Mouse (Mus musculus): ENCODE measurements around the gene Sox4. TPM values are rescaled to one million over a fixed set of nuclear protein-coding genes. Genes with fewer than 3 reads are reported as not detected.

Sox4 gene
- polyA plus RNA-seq, 1 experiment from 2014 or later = 3.6 TPM

DNA sequence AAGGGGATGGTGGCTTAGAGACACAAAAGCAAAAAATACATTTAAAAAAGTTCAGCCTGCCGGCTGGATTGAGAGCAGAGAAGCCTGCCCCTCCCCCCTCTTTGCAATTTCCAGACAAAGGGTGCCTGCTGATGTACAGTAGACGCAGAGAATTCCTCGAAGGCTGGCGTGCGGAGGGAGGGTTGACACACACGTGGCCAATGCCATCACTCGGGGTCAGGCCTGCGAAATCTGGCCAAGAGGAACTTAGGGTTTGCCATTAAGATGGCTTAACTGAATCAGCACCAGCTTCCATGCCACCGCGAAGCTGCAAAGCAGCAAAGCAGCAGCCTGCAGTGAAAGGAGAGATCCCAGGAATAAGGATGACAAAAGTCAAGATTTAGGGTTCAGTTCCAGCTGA lies 5.0 kb downstream of the Sox4 start:
- H3K9me3 ChIP-seq (ENCODE audit: low read length) = no peaks in the 10 kb centered on the region
- no peak overlapping the region for H3K4me3 ChIP-seq (ENCODE audit: low read depth, low read length)
- H3K27ac ChIP-seq (ENCODE audit: low read depth) = no peak overlapping the region
- H3K4me1 ChIP-seq (ENCODE audit: insufficient read depth) = peaks cover 12% of the 10 kb centered on the region
- H3K27me3 ChIP-seq (ENCODE audit: insufficient read depth, low read length) = peaks cover 33% of the 10 kb centered on the region
- no peak overlapping the region for H3K9ac ChIP-seq (replicated peaks)
- DNase-seq = no peak
- no peaks in the 10 kb centered on the region for H3K36me3 ChIP-seq (replicated peaks; ENCODE audit: insufficient read depth, low read length)
- no peak for ATAC-seq
- H3K4me2 ChIP-seq (ENCODE audit: low read depth, low read length) = no peak overlapping the region
- WGBS (ENCODE audit: insufficient replicate concordance) = 22% methylated on average over 10 of the region's 10 CpGs
- TF ChIP-seq CTCF (IDR thresholded peaks at IDR 0.05; ENCODE audit: low read depth) (no peak), EP300 (IDR thresholded peaks at IDR 0.05; ENCODE audit: low read depth) (no peak)

DNA sequence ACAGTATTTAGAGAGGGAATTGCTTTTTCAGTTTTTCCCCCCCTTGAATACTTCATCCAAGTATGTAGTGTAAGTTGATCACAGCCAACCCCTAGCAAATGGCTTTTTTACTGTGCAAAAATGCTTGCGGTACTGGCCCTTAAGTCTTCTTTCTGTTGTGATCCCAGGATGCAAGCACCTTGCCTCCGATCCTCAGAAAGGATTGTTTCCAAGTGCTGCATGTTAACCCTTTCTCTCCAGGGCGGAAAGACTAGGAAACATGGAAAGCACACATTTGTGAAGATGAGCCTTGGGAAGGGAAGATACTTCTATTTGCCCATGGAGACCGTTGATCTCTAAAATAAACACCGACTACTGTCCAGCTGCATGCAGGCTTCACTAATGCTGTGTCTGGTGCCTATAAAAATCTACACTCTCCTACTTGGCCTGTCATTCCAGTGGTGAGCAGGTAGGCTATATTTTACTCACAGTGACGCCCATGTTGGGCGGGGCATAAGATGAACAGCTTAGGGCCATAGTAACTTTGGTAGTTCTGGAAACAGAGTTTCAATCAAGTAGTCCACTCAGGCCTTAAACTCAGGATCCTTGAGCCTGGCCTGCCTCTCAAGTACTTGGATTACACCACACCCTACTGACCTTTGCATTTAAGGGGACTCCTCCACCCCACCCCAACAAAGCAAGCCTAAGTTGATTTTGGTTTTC lies 5.6 kb downstream of the Sox4 start:
- Histone ChIP-seq H3K27ac (ENCODE audit: low read depth) (no peak overlapping the region), H3K36me3 (replicated peaks; ENCODE audit: insufficient read depth, low read length) (no peaks in the 10 kb centered on the region), H3K9me3 (ENCODE audit: low read length) (no peaks in the 10 kb centered on the region), H3K9ac (replicated peaks) (no peak overlapping the region), H3K27me3 (ENCODE audit: insufficient read depth, low read length) (peaks cover 33% of the 10 kb centered on the region), H3K4me1 (ENCODE audit: insufficient read depth) (peaks cover 12% of the 10 kb centered on the region), H3K4me2 (ENCODE audit: low read depth, low read length) (no peak overlapping the region), H3K4me3 (ENCODE audit: low read depth, low read length) (no peak overlapping the region)
- DNase-seq (no peak), ATAC-seq (no peak)
- TF ChIP-seq CTCF (IDR thresholded peaks at IDR 0.05; ENCODE audit: low read depth) (no peak), EP300 (IDR thresholded peaks at IDR 0.05; ENCODE audit: low read depth) (no peak)
- WGBS (ENCODE audit: insufficient replicate concordance) = 61% methylated on average over 7 of the region's 7 CpGs

DNA sequence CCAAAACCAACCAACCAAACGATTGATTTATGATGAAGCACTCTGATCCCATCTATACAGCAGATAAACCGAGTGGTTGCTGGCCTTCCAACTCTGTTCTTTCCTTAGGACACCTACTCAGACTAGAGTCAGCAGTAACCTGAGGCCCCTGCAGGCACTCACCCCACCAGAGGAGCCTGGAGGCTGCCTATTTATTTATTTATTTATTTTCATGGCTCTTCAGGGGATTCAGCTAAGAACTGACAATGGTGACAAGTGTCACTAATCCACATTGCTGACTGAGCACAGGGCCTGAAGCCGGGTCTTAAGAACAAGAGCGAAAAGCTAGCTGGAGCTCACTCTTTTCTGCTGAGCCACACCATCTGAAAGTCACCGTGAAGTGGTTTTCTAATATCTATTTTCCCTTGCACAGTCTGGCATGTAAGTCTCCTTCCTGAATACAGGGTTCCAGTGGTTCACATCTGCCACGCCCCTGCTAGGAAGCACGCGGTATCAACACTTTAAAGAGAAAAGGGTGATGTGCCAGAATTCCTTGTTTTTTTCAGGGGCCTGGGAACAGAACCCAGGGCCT lies 6.9 kb downstream of the Sox4 start:
- Histone ChIP-seq H3K36me3 (replicated peaks; ENCODE audit: insufficient read depth, low read length) (no peaks in the 10 kb centered on the region), H3K4me1 (ENCODE audit: insufficient read depth) (peaks cover 6% of the 10 kb centered on the region), H3K27me3 (ENCODE audit: insufficient read depth, low read length) (peaks cover 21% of the 10 kb centered on the region), H3K9me3 (ENCODE audit: low read length) (no peaks in the 10 kb centered on the region), H3K9ac (replicated peaks) (no peak overlapping the region), H3K4me2 (ENCODE audit: low read depth, low read length) (no peak overlapping the region), H3K4me3 (ENCODE audit: low read depth, low read length) (no peak overlapping the region), H3K27ac (ENCODE audit: low read depth) (no peak overlapping the region)
- ATAC-seq (no peak), DNase-seq (no peak)
- 42% methylated on average over 8 of the region's 8 CpGs for WGBS (ENCODE audit: insufficient replicate concordance)
- no peak for TF ChIP-seq CTCF (IDR thresholded peaks at IDR 0.05; ENCODE audit: low read depth)
- no peak for TF ChIP-seq EP300 (IDR thresholded peaks at IDR 0.05; ENCODE audit: low read depth)

DNA sequence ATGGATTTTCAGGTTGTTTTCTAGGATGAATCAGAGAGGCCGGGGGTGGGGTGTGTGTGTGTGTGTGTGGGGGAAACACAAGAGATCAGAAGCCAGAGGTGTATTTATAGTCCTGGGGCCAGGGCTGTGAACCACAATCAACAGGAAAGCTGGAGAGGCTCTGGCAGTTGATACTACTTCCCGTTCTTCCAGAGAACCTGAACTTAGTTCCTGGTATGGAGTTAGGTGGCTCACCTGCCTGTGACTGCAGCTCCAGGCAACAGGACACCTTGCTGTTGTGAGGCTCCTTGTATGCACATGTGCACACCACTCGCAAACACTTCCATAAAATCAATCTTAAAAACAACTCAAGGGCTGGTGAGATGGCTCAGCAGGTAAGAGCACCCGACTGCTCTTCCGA lies 7.8 kb downstream of the Sox4 start:
- H3K4me2 ChIP-seq (ENCODE audit: low read depth, low read length) = no peak overlapping the region
- no peak for ATAC-seq
- H3K4me3 ChIP-seq (ENCODE audit: low read depth, low read length) = no peak overlapping the region
- WGBS (ENCODE audit: insufficient replicate concordance) = 66% methylated on average over 5 of the region's 5 CpGs
- no peak for DNase-seq
- peaks cover 11% of the 10 kb centered on the region for H3K27me3 ChIP-seq (ENCODE audit: insufficient read depth, low read length)
- TF ChIP-seq CTCF (IDR thresholded peaks at IDR 0.05; ENCODE audit: low read depth) (no peak), EP300 (IDR thresholded peaks at IDR 0.05; ENCODE audit: low read depth) (no peak)
- peaks cover 5% of the 10 kb centered on the region; the same call in 1 of the 2 replicates for H3K4me1 ChIP-seq (ENCODE audit: insufficient read depth)
- no peaks in the 10 kb centered on the region for H3K9me3 ChIP-seq (ENCODE audit: low read length)
- no peaks in the 10 kb centered on the region for H3K36me3 ChIP-seq (replicated peaks; ENCODE audit: insufficient read depth, low read length)
- H3K9ac ChIP-seq (replicated peaks) = no peak overlapping the region
- H3K27ac ChIP-seq (ENCODE audit: low read depth) = no peak overlapping the region

DNA sequence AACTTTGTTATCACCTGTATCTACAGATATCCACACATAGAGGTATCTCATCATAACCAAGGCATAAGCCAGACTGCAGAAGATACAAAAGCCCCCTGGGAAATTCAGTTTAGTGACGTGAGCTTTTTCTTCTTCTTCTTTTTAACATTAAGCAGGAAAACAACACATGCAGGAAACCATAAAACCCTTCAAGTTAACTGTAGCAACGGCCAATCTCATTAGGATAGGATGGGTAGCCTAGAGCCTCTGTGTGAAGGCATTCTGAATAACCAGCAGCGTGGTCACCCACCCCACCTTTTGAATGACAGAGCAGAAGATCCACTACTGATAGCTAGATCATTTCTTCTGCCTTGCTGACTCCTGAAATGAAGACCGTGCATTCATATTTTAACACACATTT lies 10.6 kb downstream of the Sox4 start:
- Histone ChIP-seq H3K27ac (ENCODE audit: low read depth) (no peak overlapping the region), H3K4me3 (ENCODE audit: low read depth, low read length) (no peak overlapping the region), H3K27me3 (ENCODE audit: insufficient read depth, low read length) (no peaks in the 10 kb centered on the region), H3K4me2 (ENCODE audit: low read depth, low read length) (no peak overlapping the region), H3K36me3 (replicated peaks; ENCODE audit: insufficient read depth, low read length) (no peaks in the 10 kb centered on the region), H3K9ac (replicated peaks) (no peak overlapping the region), H3K4me1 (ENCODE audit: insufficient read depth) (peaks cover 5% of the 10 kb centered on the region; the same call in 1 of the 2 replicates), H3K9me3 (ENCODE audit: low read length) (no peaks in the 10 kb centered on the region)
- WGBS (ENCODE audit: insufficient replicate concordance) = 37% methylated on average over 4 of the region's 4 CpGs
- DNase-seq (no peak), ATAC-seq (no peak)
- TF ChIP-seq CTCF (IDR thresholded peaks at IDR 0.05; ENCODE audit: low read depth) (no peak), EP300 (IDR thresholded peaks at IDR 0.05; ENCODE audit: low read depth) (no peak)

DNA sequence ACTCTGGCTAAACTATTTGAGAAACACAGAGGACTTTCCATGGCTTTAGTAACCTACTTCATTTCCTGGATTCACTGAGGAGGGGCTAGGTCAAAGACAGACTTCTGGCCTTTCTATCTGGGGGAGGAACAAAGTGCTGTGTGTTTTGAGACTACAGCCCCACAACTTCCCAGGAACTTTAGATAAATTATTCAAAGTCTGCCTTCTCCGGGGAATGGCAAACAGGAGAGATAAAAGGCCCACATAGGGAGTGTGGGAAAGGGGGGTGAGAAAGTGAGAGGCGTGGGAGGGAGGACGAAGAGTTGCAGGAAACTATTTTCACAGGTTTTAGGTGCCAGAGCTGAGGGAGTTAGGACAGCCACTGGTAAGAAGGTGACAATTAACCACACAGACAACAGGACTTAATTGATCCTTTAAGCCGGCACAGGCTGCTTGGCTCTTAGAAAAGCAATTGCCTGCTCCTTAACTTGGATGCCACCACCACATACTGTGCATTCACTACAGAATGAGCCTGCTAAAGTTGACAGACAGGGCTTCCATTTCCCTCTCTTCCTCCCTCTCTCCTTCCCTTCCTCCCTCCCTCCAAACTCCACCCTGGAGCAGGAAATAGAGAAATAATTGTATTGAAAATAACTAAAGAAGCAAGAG lies 11.4 kb downstream of the Sox4 start:
- WGBS (ENCODE audit: insufficient replicate concordance) = 21% methylated on average over 4 of the region's 4 CpGs
- peaks cover 5% of the 10 kb centered on the region; the same call in 1 of the 2 replicates for H3K4me1 ChIP-seq (ENCODE audit: insufficient read depth)
- no peaks in the 10 kb centered on the region for H3K36me3 ChIP-seq (replicated peaks; ENCODE audit: insufficient read depth, low read length)
- no peaks in the 10 kb centered on the region for H3K9me3 ChIP-seq (ENCODE audit: low read length)
- H3K4me3 ChIP-seq (ENCODE audit: low read depth, low read length) = no peak overlapping the region
- no peak overlapping the region; the same call in 1 of the 2 replicates for H3K27ac ChIP-seq (ENCODE audit: low read depth)
- DNase-seq (no peak), ATAC-seq (no peak)
- H3K27me3 ChIP-seq (ENCODE audit: insufficient read depth, low read length) = no peaks in the 10 kb centered on the region
- TF ChIP-seq CTCF (IDR thresholded peaks at IDR 0.05; ENCODE audit: low read depth) (no peak), EP300 (IDR thresholded peaks at IDR 0.05; ENCODE audit: low read depth) (no peak)
- H3K9ac ChIP-seq (replicated peaks) = no peak overlapping the region
- H3K4me2 ChIP-seq (ENCODE audit: low read depth, low read length) = no peak overlapping the region

Data from liver, postnatal 0 days (tissue).